Mouse (Mus musculus) MEL (cell line): Measurements from ENCODE around the gene Abhd16a.

Experiments
- POLR2AphosphoS5 ChIP-seq: IDR thresholded peaks from 2 replicates; pipeline ENCODE4 v1.6.1; 2012; ENCODE audit warnings: low read depth, borderline replicate concordance, mild to moderate bottlenecking, inconsistent platforms, low read length, moderate library complexity, mixed read lengths
- ZNF384 ChIP-seq: IDR thresholded peaks from 2 replicates; pipeline ENCODE4 v1.6.1; 2012; ENCODE audit warnings: low read depth, mild to moderate bottlenecking, inconsistent platforms, low read length, improper control_type of control experiment

GRCm38 (mm10) chr17:35104754-35105153, 15.7 kb downstream of the Abhd16a start:
- no peak for TF ChIP-seq ZNF384
- no peak for TF ChIP-seq POLR2AphosphoS5
